Mouse (Mus musculus) midbrain, embryonic 10.5 days (tissue): ENCODE data around the gene Paqr7. TPM values are rescaled to one million over a fixed set of nuclear protein-coding genes. Genes with fewer than 3 reads are reported as not detected.
"Not testable (repeated sequence)": the region's sequence is repeated elsewhere in the genome, so short reads cannot be mapped to it uniquely, and the experiment has no call there.

Experiments used
- DNase-seq: peaks from one replicate; pipeline ENCODE4 v3.0.0-alpha.2; 2017; ENCODE audit warnings: low spot score
- H3K27ac ChIP-seq: fragments of 300-500 bp; sonication (generic); replicated peaks from 2 replicates; pipeline ENCODE4 v1.5.1; 2016; ENCODE audit warnings: mild to moderate bottlenecking
- H3K27me3 ChIP-seq: fragments of 300-500 bp; sonication (generic); 2 replicates; pipeline ENCODE4 v1.6.1; 2016; ENCODE audit warnings: low read depth, mild to moderate bottlenecking; ENCODE audit not compliant: poor library complexity, severe bottlenecking
- H3K36me3 ChIP-seq: fragments of 300-500 bp; sonication (generic); 2 replicates; pipeline ENCODE4 v1.6.1; 2016; ENCODE audit warnings: mild to moderate bottlenecking, moderate library complexity
- H3K4me1 ChIP-seq: fragments of 300-500 bp; sonication (generic); 2 replicates; pipeline ENCODE4 v1.6.1; 2016
- H3K4me3 ChIP-seq: fragments of 300-500 bp; sonication (generic); 2 replicates; pipeline ENCODE4 v1.5.1; 2016; ENCODE audit warnings: mild to moderate bottlenecking, moderate library complexity
- H3K9me3 ChIP-seq: fragments of 300-500 bp; sonication (generic); replicated peaks from 2 replicates; pipeline ENCODE4 v1.6.1; 2016; ENCODE audit warnings: mild to moderate bottlenecking
- WGBS: fragments of 180-500 bp; shearing (Covaris S2); methylation state at CpG from one replicate; pipeline ENCODE4 v1.1.7; 2016; 5-methylcytosine and 5-hydroxymethylcytosine counted together
- polyA plus RNA-seq: library from polyadenylated mRNA; unstranded; fragments of >200 nt; fragmentation: Nextera tagmentation; extraction: Ambion mirVana; gene quantifications from 2 replicates; pipeline ENCODE4 v1.2.1, GENCODE M21; 2016

Gene Paqr7
- polyA plus RNA-seq, 1 experiment from 2014 or later = 3.6 TPM

GRCm38 (mm10) chr4:134479839-134480238, 16.7 kb upstream of the Paqr7 start:
- no peaks in the 10 kb centered on the region for H3K9me3 ChIP-seq
- DNase-seq = no peak
- no peak overlapping the region for H3K27ac ChIP-seq
- WGBS = 90% methylated on average over 4 of the region's 4 CpGs
- H3K4me1 ChIP-seq = peaks cover 19% of the 10 kb centered on the region
- peaks cover 9% of the 10 kb centered on the region; the same call in 1 of the 2 replicates for H3K27me3 ChIP-seq
- no peak overlapping the region for H3K4me3 ChIP-seq
- peaks cover 29% of the 10 kb centered on the region for H3K36me3 ChIP-seq

DNA sequence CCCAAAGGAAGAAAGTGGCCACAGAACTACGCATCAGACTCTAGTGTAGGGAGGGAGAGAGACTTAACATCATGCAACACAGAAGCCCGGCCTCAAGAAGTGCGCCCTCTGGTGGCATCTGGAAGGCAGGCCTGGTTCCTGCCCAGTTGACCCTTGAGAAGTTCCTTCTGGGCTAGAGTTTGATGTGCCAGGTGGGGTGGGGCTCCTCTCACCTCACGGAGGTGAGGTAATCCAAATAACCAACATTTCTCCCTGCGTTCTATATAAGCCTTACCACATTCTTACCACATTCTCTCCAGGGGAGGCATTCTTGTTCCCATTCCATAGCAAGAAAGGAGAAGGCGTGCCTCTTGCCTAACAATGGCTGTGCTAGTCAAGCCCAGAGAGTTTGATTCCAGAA, 15.6 kb upstream of the Paqr7 start:
- Histone ChIP-seq H3K27ac (no peak overlapping the region), H3K4me3 (no peak overlapping the region), H3K4me1 (peaks cover 19% of the 10 kb centered on the region), H3K36me3 (peaks cover 19% of the 10 kb centered on the region), H3K9me3 (no peaks in the 10 kb centered on the region), H3K27me3 (peaks cover 9% of the 10 kb centered on the region; the same call in 1 of the 2 replicates)
- DNase-seq = peak; percentile 78
- 21% methylated on average over 6 of the region's 6 CpGs for WGBS

- Histone ChIP-seq H3K4me1 (peaks cover 19% of the 10 kb centered on the region), H3K36me3 (peaks cover 15% of the 10 kb centered on the region), H3K27ac (no peak overlapping the region), H3K27me3 (peaks cover 9% of the 10 kb centered on the region; the same call in 1 of the 2 replicates), H3K9me3 (no peaks in the 10 kb centered on the region), H3K4me3 (no peak overlapping the region)
- DNase-seq = no peak
- 65% methylated on average over 6 of the region's 6 CpGs for WGBS
These were observed 15.2 kb upstream of the Paqr7 start for GRCm38 (mm10) chr4:134481270-134481669.

GRCm38 (mm10) chr4:134482442-134482841, 14.1 kb upstream of the Paqr7 start:
- 83% methylated on average over 8 of the region's 8 CpGs for WGBS
- H3K36me3 ChIP-seq = peaks cover 3% of the 10 kb centered on the region; the same call in 1 of the 2 replicates
- peaks cover 19% of the 10 kb centered on the region for H3K4me1 ChIP-seq
- H3K27ac ChIP-seq = no peak overlapping the region
- DNase-seq = no peak
- peaks cover 9% of the 10 kb centered on the region; the same call in 1 of the 2 replicates for H3K27me3 ChIP-seq
- H3K9me3 ChIP-seq = no peaks in the 10 kb centered on the region
- H3K4me3 ChIP-seq = no peak overlapping the region

DNA sequence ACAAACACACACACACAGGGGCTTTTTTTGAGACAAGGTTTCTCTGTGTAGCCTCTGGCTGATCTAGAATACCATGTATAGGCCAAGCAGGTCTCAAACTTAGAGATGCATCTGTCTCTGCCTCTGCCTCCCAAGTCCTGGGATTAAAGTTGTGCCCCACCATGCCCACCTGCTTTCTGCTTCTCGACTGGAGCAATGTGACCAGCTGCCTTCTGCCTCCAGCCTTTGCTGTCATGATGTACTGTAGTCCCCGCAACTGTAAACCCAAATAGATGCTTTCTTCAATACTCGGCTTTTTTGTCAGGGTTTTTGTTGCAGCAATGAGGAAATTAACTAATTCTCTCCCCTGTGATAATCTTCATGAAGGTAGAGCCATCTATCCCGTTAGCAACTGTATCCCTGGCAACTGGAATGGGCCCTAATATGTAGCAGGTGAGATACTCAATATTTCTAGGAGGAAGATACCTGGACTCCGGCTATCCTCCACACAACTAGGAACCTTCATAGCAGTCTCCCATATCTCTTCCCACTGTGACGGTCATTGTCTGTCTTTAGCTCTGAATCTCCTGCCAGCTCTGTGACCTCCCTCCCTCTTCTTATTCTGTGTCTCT, 13.3 kb upstream of the Paqr7 start:
- WGBS = 72% methylated on average over 6 of the region's 6 CpGs

DNA sequence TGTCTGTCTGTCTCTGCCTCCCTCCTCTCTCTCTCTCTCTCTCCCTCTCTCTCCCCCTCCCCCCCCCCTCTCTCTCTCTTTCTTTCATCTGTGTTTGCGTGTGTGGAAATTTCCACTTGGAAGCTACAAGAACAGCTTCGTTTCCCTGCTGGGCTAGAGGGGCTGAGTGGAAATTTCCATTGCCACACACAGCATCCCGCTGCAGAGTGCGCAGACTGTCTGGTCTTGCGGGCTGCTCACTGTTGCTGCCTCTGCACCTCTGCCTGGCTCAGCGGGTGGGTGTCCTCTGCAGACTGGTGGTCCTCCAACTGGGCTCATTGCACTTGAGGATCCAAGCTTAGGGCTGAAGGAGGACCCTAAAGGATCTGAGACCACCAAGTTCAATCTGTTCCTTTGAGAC, 12.8 kb upstream of the Paqr7 start:
- H3K4me3 ChIP-seq = no peak overlapping the region
- H3K27ac ChIP-seq = no peak overlapping the region
- peaks cover 9% of the 10 kb centered on the region; the same call in 1 of the 2 replicates for H3K27me3 ChIP-seq
- DNase-seq = no peak
- no peaks in the 10 kb centered on the region for H3K36me3 ChIP-seq
- no peaks in the 10 kb centered on the region for H3K9me3 ChIP-seq
- 63% methylated on average over 6 of the region's 6 CpGs for WGBS
- peaks cover 9% of the 10 kb centered on the region for H3K4me1 ChIP-seq

More for the DNA sequence above, 13.3 kb upstream of the Paqr7 start:
- no peaks in the 10 kb centered on the region for H3K36me3 ChIP-seq
- H3K27me3 ChIP-seq = peaks cover 9% of the 10 kb centered on the region; the same call in 1 of the 2 replicates
- H3K4me1 ChIP-seq = peaks cover 14% of the 10 kb centered on the region
- H3K27ac ChIP-seq = no peak overlapping the region
- no peak for DNase-seq
- H3K9me3 ChIP-seq = no peaks in the 10 kb centered on the region
- H3K4me3 ChIP-seq = no peak overlapping the region

DNA sequence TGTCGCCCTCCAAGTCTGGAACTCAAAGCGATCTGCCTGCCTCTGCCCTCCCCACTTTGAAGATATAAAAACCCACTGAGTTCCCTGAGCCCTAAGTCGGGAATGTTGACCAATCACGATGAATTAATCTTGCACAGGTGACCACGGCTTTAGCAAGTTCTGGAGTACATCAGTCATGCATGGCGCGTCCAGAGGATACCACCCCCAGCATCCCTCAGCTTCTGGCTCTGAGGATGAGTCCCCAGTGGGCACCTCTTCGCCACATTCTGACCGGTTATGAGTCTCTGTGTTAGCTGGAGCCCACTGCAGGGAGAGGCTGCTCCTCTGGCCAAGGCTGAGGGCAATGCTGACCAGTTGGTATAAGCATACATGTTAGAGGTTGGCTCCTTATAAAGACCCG, 12.3 kb upstream of the Paqr7 start:
- Histone ChIP-seq H3K36me3 (no peaks in the 10 kb centered on the region), H3K9me3 (no peaks in the 10 kb centered on the region), H3K4me1 (0 out of 2 replicates have a peak, but pooled peaks cover 5% of the 10 kb centered on the region), H3K27ac (no peak overlapping the region), H3K27me3 (peaks cover 9% of the 10 kb centered on the region; the same call in 1 of the 2 replicates), H3K4me3 (no peak overlapping the region)
- 86% methylated on average over 10 of the region's 10 CpGs for WGBS
- no peak for DNase-seq

DNA sequence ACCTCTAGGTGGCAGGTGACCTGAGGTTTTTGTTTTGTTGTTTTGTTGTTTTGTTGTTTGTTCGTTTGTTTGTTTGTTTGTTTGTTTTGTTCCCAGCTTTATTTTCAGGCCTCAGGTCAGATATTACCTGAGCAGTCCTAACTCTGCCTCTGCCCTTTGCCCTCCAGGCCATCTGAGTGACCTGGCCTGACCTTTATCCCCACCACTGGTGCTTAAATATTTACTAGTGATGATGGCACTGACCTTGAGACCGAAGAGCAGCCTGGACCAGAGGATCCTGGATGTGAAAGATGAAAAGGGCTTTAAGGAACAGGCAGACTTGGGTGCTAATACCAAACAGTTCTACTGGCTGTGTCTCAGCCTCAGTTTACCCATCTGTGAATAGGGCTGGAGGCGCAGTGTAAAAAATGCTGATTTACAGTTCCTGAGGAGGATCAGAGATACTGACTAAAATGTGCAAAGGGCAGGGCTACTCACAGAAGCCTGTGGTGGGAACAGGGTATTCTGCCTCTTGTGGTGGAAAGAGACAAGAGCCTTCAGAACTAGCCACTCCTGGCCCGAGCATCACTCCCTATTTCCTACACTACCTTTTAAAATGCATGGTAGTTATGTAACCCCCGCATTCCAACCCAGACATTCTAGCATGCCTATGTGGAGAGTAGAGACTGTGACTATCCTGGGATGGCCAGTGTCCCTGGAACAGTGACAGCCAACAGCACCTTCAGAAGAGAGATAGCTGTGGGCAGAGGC, 11.2 kb upstream of the Paqr7 start:
- H3K27ac ChIP-seq = no peak overlapping the region
- 87% methylated on average over 5 of the region's 5 CpGs for WGBS
- H3K9me3 ChIP-seq = no peaks in the 10 kb centered on the region
- no peak for DNase-seq
- H3K4me1 ChIP-seq = 0 out of 2 replicates have a peak, but pooled peaks cover 5% of the 10 kb centered on the region
- H3K4me3 ChIP-seq = no peak overlapping the region
- H3K27me3 ChIP-seq = peaks cover 9% of the 10 kb centered on the region; the same call in 1 of the 2 replicates
- H3K36me3 ChIP-seq = no peaks in the 10 kb centered on the region

GRCm38 (mm10) chr4:134488211-134488610, 8.3 kb upstream of the Paqr7 start:
- Histone ChIP-seq H3K27me3 (0 out of 2 replicates have a peak, but pooled peaks cover 2% of the 10 kb centered on the region), H3K27ac (no peak overlapping the region), H3K36me3 (no peaks in the 10 kb centered on the region), H3K4me1 (peaks cover 5% of the 10 kb centered on the region), H3K9me3 (no peaks in the 10 kb centered on the region), H3K4me3 (no peak overlapping the region)
- WGBS = 91% methylated on average over 5 of the region's 5 CpGs
- no peak for DNase-seq

DNA sequence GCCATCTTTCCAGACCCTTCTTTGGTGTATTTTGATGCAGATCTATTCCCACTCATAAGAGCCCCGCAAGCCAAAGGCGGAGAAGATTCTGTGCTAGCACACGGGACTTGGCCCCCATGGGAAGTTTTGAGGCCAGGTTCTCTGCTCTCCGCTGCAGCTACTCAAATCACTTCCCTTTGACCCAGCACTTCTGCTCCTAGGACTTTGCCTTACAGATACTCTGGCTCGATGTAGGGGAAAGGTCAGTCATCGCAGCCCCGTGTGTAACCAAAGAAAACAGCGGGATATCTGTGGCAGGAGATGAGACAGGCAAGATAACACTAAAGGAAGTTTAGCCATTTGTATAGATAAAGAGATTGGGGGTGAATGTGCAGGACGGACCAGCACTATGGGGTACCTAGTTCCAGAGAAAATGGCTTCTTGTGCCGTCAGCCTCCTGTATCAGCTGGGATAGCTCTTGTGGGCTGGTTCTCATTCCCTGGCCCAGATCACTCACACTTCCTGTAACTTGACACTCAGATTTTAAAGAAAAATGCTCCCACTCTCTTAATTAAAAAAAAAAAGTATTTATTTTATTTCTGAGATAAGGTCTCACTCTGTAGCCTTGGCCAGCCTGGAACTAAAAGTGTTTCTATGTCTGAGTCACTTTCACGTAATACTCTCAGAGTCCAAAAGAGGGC, 6.4 kb upstream of the Paqr7 start:
- 93% methylated on average over 11 of the region's 11 CpGs for WGBS
- DNase-seq = no peak

DNA sequence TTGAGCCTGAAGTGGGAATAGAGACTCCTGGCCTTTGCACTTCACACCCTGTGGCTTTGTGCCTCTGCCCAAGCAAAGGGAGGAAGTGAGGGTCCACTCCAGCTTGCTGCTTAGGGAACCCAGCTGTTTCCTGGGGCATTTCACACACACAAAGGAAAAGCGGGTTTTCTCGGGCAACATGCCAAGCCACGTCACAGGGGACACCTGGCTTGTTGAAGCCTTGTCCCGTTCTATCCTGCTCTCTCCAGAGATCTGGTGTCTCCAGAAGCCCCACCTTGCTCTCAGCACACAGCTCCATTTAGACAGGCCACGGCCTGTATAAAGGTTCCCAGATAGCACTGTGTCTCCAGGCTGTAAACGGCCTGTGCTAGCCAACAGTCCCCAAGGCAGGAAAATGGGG, 4.8 kb upstream of the Paqr7 start:
- 87% methylated on average over 6 of the region's 6 CpGs for WGBS

More for the DNA sequence above, 6.4 kb upstream of the Paqr7 start:
- no peaks in the 10 kb centered on the region for H3K36me3 ChIP-seq
- H3K4me1 ChIP-seq = peaks cover 9% of the 10 kb centered on the region
- no peaks in the 10 kb centered on the region for H3K27me3 ChIP-seq
- H3K9me3 ChIP-seq = no peaks in the 10 kb centered on the region
- no peak overlapping the region for H3K27ac ChIP-seq
- H3K4me3 ChIP-seq = no peak overlapping the region

GRCm38 (mm10) chr4:134494161-134494560, 2.3 kb upstream of the Paqr7 start:
- peaks cover 39% of the 10 kb centered on the region for H3K4me1 ChIP-seq
- H3K9me3 ChIP-seq, H3K4me3 ChIP-seq, H3K27ac ChIP-seq, H3K36me3 ChIP-seq, DNase-seq: not testable (repeated sequence)
- 95% methylated on average over 6 of the region's 6 CpGs for WGBS
- H3K27me3 ChIP-seq = peaks cover 27% of the 10 kb centered on the region

More for the DNA sequence above, 4.8 kb upstream of the Paqr7 start:
- H3K4me1 ChIP-seq = peaks cover 23% of the 10 kb centered on the region
- H3K36me3 ChIP-seq = no peaks in the 10 kb centered on the region
- no peak overlapping the region for H3K4me3 ChIP-seq
- no peaks in the 10 kb centered on the region for H3K9me3 ChIP-seq
- H3K27ac ChIP-seq = no peak overlapping the region
- no peak for DNase-seq
- peaks cover 12% of the 10 kb centered on the region for H3K27me3 ChIP-seq
